Mouse (Mus musculus): ENCODE measurements around the gene Skap1.

- no peak for TF ChIP-seq CTCF (conservative IDR thresholded peaks at IDR 0.05; ENCODE audit: insufficient read depth, insufficient read length, low read depth, low read length)
- TF ChIP-seq POLR2A (IDR thresholded peaks at IDR 0.05; ENCODE audit: low read depth, low read length), result no peak
Measured at GRCm38 (mm10) chr11:96455111-96455510, 9.3 kb upstream of the Skap1 start.
